Mouse (Mus musculus) T-cell, adult 2 months (primary cell): ENCODE results near the gene Zfp750.

ENCODE experiments used
- DNase-seq: peaks from one replicate; pipeline ENCODE4 v3.0.0; 2022; ENCODE audit warnings: low spot score

Zfp750 gene

GRCm38 (mm10) chr11:121519131-121519530 is at the start of gene Zfp750:
Gene Zfp750, minus strand, starts transcription at chr11:121519333.
- no peak for DNase-seq

DNA sequence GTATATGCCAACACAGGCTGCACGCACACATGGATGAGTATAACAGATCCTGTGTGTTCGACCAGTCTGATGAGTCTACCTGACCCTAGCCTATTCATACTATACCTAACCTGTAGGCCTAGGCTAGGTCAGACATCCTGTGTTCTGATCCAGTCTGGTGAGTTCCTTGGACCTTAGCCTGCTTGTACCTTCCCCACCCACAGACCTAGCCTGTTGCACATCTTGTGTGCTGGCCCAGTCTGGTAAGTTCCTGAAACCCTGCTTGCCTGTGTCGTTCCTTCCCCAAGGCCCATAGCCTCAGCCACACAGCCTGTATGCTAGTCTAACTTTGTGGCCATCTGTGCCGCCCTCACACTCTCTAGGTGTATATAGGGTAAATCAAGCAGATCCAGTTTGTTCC is 45.1 kb upstream of the Zfp750 start:
- no peak for DNase-seq

DNA sequence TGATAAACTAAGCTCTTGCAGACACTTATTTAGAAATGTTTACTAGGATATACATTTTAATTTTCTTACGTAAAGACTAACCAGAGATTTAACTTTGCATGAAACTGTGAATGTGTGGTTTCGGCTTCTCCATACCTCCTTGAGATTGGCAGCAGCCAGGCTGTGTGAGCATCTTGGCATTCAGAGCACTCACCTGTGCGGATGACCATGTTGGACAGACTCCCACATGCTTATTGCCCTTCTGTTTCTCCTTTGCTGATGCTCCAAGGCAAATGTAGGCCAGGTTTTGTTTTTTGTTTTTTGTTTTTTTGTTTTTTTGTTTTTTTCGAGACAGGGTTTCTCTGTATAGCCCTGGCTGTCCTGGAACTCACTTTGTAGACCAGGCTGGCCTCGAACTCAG is 44.2 kb upstream of the Zfp750 start:
- DNase-seq: no peak

DNA sequence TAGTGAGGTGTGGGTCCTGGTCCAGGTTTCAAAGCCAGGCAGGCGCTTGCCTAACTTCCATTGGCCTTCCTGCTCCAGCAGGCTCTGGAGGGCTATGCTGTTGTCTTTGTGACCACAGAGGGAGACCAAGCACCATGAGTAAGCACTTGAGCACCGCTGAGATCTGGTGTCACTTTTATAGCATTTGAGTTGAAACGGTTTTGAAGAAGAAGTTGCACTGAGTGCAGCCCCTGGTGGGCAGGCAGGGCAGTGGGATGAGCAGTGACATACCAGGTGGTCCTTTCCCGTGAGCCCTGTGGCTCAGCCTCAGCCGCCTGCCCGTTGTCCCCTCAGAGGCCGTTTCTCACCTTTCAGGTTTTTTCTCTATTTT is 41.1 kb upstream of the Zfp750 start:
- peak; percentile 43 for DNase-seq

GRCm38 (mm10) chr11:121559527-121560293 is 40.6 kb upstream of the Zfp750 start:
- peak; percentile 80 for DNase-seq

GRCm38 (mm10) chr11:121558522-121558921 is 39.4 kb upstream of the Zfp750 start:
- no peak for DNase-seq

GRCm38 (mm10) chr11:121557946-121558345 is 38.8 kb upstream of the Zfp750 start:
- no peak for DNase-seq

DNA sequence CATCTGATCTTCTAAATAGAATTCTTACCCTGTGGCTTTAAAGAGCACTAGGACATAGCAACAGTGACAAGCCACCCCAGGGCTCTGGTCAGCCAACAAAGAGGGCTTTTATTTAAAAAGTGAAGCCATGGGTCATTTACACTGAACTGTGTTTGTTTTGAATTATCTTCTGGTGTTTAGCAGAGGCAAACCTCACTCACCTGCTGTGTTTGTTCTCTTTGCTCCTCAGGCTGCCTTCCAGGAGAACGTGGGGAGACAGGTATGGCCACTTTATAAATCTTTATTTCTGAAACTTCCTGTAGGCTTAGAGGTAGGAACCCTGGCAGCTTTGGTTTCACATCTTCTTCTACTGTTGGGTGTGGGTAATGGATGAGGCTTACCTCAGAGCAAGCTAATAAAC is 37.6 kb upstream of the Zfp750 start:
- DNase-seq: no peak

- DNase-seq: no peak
Observed at GRCm38 (mm10) chr11:121553458-121553857, 34.3 kb upstream of the Zfp750 start.

- no peak for DNase-seq
Observed at GRCm38 (mm10) chr11:121552846-121553457, 33.8 kb upstream of the Zfp750 start.

DNA sequence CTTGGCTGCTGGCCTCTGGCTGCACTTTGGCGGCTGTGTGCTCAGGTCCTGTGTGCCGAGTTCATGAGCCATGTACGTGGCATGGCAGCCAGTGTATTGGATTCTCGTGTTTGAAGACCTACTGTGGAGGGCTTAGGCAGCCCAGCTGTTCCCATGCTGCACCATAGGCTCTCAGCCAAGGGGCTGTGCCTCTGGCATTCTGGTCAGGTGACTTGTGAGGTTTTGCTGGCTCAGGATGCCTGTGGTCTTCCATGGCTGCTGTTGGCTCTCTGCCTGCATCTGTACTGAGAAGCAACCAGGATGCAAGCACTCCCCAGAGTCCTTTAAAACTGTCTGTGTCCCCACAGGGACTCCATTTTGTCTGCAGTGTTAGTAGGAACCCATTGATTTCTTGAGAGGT is 33.0 kb upstream of the Zfp750 start:
- peak; percentile 37 for DNase-seq

- no peak for DNase-seq
Observed at GRCm38 (mm10) chr11:121551206-121551799, 32.2 kb upstream of the Zfp750 start.

DNA sequence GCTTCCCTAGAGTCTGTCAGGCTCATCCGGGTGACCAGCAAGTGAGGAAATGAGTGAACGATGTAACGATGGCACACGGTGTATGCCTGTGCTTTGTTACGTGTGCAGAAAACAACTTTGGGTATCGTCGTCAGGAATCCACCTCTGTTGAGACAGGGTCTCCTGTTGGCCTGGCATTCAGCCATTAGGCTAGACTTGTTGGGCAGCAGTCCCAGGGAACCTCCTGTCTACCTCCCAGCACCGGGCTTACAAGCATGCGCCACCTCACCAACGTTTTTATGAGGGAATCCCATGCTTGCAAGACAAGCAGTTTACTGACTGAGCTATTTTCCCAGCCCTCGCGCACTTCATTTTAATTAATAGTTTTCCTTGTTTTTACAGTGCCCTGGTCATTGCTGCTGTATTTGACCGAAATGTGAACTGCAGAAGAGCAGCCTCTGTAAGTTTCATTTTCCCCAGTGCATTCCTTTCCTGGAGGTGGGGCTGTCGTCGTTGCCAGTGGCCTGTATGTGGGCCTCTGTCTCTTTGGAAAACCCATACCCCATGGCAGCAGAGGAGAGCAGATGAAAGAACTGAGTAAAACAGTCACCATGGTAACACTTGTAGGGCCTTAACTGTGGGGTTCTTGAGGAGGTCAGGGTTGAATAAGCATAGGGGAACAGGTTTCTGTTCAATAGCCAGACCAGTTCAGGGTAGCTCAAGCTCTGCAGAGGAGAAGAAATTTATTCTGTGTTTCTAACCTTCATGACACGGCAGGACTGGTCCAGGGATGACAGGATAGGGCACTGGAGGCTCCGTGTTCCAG is 30.9 kb upstream of the Zfp750 start:
- DNase-seq: no peak

GRCm38 (mm10) chr11:121548996-121549842 is 30.1 kb upstream of the Zfp750 start:
- no peak for DNase-seq

GRCm38 (mm10) chr11:121547925-121548324 is 28.8 kb upstream of the Zfp750 start:
- DNase-seq: no peak

DNA sequence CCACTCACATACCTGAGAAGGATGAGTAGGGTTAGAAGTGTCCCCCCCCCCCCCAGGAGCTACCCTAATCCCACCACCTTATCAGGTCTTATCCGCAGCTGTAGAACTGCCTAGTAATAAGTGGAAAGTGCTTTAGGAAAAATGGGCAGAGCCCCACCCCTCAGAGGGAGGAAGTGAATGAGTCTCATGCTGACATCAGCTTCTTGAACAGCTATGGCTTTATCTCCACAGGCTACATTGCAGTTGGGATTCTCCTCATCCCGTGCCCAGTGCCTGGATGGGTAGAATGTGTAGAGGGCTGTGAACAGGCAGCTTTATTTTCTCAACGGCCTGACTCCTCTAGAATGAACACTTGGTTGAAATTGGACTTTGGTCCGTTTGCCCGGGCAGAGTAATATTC is 28.1 kb upstream of the Zfp750 start:
- no peak for DNase-seq

DNA sequence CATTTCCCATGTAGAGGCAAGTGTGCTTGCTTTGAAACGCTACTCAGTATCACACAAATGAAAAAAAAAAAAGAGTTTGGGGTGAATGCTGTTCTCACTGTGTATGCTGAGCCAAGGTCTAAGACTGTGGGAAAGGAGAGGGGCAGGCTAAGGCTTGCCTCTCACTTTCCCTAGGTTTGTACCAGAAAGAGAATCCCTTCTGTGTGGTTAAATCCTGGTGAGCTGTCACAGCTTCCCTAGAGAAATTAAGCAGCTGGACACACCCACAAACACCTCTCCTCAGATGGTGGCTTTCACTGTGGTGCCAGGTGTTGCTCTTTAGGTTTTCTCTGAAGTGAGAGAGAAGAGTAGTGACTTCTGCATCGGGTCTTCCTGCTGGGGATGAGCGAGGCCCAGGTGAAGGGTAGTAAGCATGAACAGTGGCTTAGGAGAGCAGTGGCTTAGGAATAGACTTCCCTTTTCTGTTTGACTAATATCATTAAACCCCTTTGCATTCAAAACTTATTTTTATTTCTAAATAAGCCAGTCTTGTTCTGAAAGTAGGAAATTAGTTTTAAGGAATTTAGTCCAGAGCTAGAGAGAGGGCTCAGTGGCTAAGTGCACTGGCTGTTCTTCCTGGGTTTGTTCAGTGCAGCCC is 26.4 kb upstream of the Zfp750 start:
- no peak for DNase-seq

DNA sequence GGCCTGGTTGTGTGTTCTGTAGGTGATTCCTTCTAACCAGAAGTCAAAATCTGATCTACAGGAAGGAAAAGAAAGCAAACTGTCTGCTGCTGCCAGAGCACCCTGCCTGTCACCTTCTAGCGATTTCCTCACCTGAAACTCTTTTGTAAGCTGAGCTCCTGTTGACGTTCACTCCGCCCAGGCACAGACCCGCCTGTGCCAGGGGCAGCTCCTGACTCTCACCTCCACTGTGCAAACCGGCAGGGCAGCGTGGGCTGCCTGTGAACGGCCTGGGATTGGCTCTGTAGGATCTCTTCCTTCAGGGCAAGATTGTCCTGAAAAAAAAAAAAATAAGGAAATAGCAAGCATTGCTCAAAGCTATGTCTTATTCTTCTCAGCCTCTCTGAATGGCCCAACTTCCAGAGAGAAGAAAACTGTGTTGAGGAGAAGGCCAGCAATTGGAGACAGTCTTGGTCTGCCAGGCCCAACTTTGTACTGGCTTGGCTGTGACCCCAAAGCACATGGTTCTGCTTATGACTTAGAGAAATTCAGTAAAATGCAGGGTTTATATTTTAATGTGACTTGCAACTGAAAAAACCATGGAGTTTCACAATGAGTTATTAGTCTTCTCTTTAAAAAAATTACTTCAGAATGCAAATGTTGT is 25.7 kb upstream of the Zfp750 start:
- DNase-seq: no peak

GRCm38 (mm10) chr11:121543922-121544321 is 24.8 kb upstream of the Zfp750 start:
- DNase-seq: no peak

GRCm38 (mm10) chr11:121543287-121543856 is 24.2 kb upstream of the Zfp750 start:
- no peak for DNase-seq
